Mouse (Mus musculus): ENCODE results near the gene Inf2.

Inf2 gene

DNA sequence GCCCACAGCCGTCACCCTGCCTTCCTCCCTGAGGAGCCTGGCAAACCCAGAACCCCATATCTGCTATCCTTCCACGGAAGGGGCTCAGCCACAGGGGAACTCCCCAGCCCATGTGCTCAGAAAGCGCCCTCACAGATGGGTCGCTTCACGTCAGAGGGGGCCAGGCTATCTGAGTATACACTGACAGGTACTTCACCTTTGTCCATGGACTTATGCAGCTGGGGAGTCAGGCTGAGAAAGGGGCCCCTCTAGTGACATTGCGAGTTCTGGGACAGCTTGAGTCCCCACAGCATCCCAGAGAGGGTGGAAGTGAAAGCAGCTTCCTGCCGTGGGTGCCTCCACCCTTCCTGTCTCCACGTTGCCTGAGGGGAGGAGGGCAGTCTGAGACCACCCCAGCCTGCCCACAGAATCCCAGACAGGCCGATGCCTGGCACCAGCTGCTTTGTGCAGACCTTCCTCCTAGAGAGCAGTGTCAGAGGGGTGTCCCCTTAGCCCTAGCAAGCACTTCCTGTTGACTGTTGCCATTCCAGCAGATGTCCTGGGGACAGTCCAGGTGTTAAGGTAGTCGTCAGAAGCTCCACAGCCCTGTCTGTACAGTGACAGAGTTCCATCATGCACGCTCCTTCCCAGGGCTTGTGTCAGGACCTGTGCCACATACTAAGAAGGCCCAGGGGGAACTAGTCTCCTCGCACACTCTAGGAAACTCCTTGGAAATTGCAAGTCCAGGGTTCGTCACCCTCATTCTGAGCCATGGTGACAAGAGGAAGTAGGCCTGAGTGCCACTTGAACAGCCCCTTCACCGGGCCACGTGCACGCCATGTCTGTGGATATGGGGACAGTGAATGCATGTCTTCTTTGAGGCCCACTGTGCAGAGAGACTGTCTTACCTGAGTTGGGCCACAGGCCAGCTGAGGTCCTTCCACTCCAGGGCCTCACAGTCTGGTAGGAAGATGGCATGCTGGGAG lies 5.6 kb downstream of the Inf2 start:
- peak; percentile 80 for DNase-seq (ENCODE audit: extremely low read depth, low read depth)

DNA sequence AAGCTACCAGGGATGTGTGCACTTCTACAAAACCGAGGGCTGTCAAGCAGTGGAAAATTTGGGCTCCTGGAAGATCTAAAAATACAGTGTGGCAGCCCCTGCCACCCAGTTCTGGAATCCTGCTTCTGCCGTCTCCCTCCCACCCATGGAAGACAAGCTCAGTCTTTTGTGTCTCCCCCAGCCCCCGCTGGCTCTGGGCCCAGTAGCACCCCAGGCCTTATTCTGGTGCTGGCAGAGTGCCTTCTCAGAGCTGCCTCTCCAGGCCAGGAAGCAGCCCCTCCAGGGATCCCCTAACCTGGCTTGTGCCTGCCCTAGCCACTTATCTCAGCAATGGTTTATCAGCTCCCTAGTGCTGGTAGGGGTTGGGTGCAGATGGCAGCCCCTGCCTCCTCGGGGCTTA lies 6.4 kb downstream of the Inf2 start:
- DNase-seq (ENCODE audit: extremely low read depth, low read depth): peak; percentile 66

DNA sequence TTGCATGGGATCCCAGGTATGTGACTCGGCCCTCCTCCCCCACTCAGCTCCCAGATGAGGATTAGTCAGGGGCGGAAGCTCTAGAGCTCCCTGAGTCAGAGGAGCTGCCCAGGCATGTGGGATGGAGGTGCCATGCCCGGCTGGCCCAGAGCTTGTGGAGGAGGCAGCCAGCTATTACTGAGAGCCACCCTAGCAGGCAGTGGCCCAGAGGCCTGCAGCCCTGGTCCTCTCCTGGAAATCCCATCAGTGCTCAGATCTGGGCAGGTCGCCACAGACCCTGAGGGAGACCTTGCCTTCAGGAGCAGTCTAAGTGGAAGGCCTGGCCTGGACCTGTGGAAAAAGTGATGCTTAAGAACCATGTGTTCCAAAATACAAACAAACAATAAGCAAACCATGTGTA lies 7.0 kb downstream of the Inf2 start:
- no peak for DNase-seq (ENCODE audit: extremely low read depth, low read depth)

DNA sequence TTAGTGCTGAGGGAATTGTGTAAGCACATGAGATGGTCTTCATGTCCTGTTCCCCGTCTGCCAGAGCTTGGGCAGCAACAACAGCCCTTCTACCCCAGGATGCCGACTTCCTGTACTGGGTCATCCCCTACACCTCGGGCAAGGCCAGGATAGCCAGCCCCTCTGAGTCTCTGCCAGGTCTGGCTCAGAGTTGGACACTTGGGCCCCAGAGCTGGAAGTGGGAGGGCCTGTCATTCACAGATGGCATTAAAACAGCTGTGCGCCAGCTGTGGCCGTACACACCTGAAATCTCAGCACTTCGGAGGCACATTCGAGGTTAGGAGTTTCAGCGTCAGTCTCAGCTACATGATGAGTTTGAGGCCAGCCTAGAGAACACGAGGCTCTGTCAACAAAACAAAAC lies 7.9 kb downstream of the Inf2 start:
- no peak for DNase-seq (ENCODE audit: extremely low read depth, low read depth)

DNA sequence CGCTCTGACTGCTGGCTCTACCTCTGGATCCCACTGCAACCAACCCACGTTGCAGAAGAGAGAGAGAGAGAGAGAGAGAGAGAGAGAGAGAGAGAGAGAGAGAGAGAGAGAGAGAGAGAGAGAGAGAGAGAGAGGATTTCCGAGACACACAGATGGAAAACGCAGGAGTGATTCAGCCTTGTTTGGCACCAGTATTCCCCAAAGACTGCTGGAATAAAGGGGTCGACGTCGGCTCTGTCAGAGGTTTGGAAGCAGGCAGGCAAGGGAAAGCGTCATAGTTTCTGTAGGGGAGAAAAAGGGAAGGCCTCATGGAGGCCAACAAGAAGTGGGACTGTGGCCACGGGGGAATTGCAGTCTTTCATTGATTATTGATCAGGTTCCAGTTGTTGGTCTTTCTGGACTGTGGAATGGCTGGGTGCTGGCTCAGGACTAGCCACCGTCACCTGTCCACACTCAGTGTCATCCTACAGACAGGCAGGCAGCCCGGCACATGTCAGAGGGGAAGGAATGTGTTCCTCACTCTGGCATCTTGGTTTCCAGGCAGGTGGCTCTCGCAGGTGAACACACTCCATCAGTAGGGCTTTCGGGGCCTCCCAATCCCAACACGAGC lies 8.4 kb downstream of the Inf2 start:
- no peak for DNase-seq (ENCODE audit: extremely low read depth, low read depth)

DNA sequence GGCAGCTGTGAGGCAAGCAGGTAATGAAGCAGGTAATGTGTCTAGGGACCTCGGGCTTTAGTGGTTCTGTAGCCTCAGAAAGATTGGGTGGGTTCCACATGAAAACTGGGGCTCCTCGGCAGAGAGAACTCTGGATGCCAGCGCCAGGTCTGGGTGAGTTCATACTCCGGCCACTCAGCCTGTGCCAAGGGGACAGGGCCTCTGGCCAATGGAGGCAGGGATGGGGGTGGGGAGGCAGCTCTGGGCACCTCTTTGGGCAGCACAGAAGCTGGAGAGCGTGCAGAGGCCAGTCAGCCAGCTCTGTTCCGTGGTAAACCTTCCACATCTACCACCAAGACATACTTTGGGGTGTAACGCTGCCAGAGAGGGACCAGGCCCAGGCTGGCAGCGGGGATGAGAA lies 9.0 kb downstream of the Inf2 start:
- DNase-seq (ENCODE audit: extremely low read depth, low read depth): no peak

DNA sequence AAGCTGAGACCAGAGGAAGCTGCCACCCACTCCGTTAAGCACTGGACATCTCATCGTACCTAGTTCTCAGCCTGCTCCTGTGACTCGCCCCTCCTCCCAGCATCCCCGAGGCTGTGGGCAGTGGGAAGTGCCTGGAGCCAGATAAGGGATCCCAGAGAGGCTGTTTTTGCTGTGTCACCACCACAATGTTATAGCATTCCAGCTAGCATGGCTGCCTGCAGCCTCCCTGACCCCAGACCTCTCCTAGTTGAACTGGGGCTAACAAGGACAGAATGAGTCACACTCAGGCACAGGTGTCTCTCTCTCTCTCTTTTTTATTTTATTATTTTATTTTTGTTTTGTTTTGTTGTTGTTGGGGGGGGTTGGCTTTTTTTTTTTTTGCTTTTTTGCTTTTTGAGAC lies 10.6 kb downstream of the Inf2 start:
- peak; percentile 100 for DNase-seq (ENCODE audit: extremely low read depth, low read depth)

DNA sequence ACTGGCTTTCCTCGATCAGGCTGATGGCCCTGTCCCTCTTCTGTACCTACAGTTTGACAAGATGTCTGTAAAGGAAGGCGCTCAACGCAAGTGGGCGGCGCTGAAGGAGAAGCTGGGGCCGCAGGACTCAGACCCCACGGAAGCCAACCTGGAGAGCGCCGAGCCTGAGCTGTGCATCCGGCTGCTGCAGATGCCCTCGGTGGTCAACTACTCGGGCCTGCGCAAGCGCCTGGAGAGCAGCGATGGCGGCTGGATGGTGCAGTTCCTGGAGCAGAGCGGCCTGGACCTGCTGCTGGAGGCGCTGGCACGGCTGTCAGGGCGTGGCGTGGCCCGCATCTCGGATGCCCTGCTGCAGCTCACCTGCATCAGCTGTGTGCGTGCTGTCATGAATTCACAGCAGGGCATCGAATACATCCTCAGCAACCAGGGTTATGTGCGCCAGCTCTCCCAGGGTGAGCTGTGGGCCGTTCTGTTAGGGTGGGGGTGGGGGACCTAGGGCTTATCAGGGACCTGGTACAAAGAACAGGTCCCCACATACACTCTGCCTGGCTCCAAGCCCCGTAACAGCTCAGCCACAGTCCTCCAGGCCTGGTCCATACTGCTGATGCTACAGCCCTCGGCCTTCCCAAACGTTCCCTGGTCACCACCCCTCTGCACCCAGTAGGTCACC lies 11.5 kb downstream of the Inf2 start:
- no peak for DNase-seq (ENCODE audit: extremely low read depth, low read depth)

DNA sequence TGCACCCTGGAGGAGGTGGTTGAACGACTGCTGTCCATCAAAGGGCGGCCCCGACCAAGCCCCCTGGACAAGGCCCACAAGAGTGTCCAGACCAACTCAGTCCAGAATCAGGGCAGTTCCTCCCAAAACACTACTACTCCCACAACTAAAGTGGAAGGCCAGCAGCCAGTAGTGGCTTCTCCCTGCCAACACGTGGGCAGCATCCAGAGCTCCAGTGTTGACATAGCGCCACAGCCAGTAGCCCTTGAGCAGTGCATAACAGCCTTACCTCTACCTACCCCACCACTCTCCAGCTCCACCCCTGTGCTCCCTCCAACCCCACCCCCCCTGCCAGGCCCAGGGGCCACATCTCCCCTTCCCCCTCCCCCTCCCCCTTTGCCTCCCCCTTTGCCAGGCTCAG lies 15.4 kb downstream of the Inf2 start:
- no peak for DNase-seq (ENCODE audit: extremely low read depth, low read depth)

DNA sequence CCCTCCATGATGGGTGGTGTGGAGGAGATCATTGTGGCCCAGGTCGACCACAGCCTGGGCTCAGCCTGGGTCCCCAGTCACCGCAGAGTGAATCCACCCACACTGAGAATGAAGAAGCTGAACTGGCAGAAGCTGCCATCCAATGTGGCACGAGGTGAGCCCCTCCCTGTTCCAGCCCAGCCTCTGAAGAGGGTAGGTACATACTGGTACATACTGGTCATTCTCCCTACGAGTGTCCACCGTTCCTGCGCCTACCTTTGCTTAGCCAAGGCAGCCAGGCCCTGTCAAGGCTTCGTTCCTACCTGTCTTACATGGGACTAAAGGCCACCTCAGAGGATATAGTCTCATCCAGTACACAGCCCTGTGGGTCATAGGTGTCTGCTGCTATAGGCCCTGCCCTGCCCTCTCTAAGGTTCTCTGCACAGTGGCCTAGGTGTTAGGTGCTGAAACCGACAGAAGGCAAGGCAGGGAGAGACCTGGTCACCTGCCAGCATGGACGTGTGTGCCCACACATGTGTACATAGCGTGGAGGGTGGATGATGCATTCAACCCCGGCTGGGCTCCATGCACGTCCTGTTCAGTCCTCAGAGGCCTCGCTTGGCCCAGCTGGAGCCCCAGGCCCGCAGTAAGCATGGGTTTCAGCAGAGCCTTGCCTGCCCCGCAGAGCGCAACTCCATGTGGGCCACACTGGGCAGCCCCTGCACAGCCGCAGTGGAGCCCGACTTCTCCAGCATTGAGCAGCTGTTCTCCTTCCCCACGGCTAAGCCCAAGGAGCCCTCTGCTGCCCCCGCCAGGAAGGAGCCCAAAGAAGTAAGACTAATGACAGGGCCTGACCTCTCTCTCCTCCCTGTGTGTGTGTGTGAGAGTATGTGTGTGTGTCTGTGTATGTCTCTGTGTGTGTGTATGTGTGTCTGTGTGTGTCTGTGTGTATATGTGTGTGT lies 16.4 kb downstream of the Inf2 start:
- no peak for DNase-seq (ENCODE audit: extremely low read depth, low read depth)

DNA sequence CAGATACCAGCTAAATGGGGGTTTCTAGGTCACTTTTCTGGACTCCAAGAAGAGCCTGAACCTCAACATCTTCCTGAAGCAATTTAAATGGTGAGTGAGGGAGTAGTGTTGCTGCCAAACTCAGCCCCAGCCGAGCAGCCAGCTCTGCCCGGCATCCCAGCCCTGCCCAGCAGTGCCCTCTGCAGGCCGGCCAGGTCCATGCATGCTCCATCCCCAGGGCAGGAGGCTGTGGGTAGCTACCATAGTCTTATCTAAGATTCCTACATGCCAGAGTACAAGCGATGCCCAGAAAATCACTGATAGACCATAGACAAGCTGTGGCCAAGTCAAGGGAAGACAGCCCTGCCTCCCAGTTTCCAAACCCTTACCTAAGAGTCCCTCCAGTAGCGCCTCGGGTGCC lies 17.2 kb downstream of the Inf2 start:
- DNase-seq (ENCODE audit: extremely low read depth, low read depth): peak; percentile 66

DNA sequence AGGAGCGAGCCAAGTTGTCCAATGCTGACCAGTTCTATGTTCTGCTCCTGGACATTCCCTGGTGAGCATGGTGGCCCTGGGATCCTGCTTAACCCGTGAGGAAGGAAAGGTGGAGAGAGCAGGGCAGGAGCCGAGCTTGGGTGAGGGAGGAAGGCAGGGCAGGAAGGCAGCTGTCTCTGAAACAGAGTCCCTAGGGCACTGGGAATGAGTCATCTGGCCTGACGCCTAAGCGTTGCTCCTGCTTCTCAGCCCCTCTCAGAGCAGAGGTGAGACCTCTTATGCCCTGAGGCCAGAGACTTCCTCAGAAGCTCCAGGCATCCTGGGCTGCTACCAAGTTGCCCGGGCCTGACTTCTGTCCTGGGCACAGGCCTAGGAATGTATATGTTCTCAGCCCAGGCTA lies 18.4 kb downstream of the Inf2 start:
- no peak for DNase-seq (ENCODE audit: extremely low read depth, low read depth)

DNA sequence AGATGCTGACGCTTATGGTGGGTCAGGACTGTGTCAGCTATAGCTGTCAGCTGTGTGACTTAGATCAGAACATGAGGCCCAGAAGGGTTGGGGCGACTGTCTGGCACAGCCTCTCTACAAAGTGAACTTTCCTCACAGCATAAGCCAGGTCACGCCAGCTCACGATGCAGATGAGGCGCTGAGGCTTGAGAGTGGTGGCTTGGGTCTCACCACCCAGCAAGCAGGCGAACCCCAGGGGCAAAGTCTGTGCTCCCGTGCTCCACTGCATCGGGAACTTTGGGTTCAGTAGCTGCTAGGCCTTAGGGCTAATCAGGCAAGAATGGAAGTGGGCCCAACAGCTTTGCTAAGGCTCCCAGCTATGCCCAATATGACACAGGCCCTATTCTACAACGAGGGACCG lies 20.4 kb downstream of the Inf2 start:
- DNase-seq (ENCODE audit: extremely low read depth, low read depth): no peak

DNA sequence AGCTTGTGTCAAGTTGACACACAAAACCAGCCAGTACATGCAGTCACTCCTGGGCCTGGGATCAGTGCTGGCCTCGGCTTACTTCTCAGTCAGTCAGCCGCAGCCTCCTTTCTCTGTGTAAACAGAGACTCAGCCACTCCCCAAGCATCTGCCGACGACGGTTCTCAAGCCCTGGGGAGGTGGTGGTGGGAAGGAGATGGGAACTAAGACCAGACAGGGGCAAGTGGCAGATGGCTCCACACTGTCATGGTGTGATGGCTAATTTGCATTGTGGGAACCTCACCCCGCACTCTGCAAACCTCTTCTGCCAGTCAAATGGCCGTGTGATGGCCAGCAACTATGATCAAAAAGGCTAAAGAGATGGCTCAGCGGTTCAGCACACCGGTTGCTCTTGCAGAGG lies 28.1 kb downstream of the Inf2 start:
- no peak for DNase-seq (ENCODE audit: extremely low read depth, low read depth)

DNA sequence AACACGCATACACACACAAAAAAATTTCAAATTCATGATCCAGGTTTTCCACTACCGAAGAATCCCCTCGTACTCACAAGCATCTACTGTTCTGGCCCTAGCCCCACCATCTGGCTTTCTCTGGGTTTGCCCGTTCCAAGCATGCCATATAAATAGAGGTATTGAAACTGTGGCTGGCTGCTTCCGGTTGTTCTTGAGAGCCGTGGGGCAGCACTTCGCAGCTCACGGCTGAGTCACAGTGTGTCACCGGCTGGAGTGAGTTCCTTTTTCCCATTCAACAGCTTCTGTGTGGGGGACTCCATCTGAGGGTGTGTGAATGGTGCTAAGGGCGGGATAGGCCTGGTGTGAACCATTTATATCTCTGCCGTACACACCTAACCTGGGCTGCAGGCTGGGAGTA lies 28.6 kb downstream of the Inf2 start:
- peak; percentile 85 for DNase-seq (ENCODE audit: extremely low read depth, low read depth)

DNA sequence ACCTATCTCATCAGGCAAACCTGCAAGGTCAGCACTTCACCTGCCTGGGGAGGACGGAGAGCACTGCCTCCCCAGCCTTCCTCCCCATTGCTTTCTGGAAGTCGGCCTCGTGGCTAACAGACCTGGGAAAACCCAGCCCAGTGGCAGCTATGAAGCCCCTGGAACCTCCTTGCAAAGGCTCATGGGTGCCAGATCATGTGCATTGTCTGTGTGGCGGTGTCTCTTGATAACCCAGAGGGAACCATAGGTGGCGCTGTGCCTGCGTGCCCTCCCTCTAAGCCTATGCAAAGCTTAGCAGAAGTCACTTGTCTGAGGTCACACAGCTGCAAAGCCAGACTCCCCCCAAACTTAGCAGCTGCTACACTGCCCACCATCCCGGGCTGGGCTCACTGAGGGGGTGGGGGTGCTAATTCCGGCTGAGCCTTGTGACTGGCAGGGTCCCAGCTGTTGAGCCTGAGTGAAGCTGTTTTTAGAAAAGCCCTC lies 29.4 kb downstream of the Inf2 start:
- DNase-seq (ENCODE audit: extremely low read depth, low read depth): peak; percentile 99

DNA sequence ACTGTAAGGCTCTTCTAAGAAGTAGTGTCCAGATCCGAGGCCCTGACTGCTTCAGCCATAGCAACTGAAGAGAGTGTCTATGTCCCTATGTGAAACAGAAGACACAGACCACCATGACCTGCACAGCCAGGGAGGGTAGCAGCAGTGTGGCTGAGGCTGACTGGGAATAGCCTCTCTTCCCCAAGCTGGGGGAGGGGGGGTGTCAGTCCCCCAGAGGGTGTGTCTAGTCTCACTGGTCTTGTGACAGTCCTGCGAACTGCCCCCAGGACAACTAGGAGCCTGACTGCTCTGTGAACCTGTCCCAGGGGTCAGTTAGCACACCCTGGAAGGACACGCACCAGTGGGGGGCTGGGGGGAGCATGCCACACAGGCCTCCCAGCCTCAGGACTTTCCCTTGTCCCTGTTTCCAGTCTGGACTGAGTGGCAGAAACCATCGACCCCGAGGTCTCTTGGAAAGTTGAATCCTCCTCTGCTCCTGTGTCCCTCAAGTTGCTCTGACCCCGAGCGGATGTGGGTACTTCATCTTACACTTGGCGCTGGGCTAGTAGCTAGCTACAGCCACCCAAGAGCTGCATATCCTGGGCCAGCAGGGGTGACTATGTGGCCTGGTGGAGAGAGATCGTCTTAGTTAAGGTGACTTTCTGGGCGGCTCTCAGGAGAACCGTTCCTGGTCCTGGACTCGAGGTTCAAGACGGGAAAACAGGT lies 30.5 kb downstream of the Inf2 start:
- DNase-seq (ENCODE audit: extremely low read depth, low read depth): no peak

DNA sequence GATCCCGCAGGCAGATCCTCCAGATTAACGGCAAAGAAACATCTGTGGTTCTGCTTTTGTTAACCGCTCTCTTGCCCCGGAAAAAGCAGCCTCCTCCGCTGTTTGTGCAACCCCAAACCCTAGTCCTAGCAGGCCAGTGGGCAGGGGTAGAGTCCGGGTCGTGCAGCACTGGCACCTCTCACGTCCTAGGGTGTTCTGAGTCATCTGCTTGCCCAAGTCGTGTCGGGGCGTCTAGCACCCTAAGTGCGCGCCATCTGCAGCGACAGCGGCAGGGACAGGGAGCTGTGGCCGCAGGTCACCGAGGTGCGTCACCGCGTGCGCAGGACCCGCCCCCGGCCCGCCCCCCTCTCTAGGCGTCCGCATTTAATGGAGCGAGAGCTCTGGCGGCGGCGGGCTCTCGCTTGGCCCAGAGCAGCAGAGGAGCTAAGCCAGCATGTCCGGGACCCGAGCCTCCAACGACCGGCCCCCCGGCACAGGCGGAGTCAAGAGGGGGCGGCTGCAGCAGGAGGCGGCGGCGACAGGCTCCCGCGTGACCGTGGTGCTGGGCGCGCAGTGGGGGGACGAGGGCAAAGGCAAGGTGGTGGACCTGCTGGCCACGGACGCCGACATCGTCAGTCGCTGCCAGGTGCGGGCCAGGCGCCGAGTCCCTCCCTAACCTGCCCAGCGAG lies 31.2 kb downstream of the Inf2 start, which contains the start of gene Adssl1:
Gene Adssl1 (plus strand): TSS at position 360 of the 668 bp plus-strand sequence.
- DNase-seq (ENCODE audit: extremely low read depth, low read depth): peak; percentile 88

DNA sequence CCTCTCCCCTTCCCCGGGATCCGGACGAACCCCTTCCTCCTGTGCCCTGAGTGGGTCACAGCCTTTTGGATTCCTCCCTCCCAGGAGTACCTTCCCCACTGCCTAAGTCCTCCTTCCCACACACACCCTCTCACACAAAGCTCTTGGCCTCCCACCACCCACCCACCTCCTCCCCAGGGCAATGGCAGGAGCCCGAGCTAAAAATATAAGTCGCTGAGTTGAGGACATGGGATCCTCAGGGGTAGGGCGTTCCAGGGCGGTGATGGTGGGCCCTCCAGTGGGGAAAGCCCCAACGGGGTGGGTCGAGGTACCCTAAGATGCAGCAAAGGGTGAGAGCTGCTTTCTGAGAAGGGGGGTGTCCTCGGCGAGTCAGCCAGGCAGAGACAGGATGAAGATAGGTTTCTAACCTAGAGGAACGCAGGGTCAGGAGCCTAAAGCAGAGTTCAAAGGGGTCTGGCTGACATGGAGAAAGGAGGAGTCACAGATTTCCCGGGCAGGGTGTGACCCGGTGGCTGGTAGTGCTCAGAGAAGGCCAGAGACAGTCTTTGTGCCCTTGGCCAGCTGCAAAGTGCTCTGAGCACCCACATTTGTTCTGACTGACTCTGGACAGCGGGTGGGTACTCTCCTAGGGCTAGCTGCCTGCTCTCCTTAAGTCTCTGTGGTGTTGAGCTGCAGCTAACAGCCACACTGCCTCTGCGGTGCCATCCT lies 31.9 kb downstream of the Inf2 start:
- DNase-seq (ENCODE audit: extremely low read depth, low read depth): peak; percentile 49

Measured in MEL-GATA-1-ER (cell line).